Mouse (Mus musculus) heart, embryonic 12.5 days (tissue): ENCODE measurements around the gene Zbp1. TPM values are rescaled to one million over a fixed set of nuclear protein-coding genes. Genes with fewer than 3 reads are reported as not detected.

Source experiments
- ATAC-seq: fragments of 200-750 bp; cut with Nextera tagmentation; 2 replicates; pipeline ENCODE4 v1.8.0; 2017; ENCODE audit warnings: moderate TSS enrichment, moderate library complexity; ENCODE audit not compliant: insufficient number of reproducible peaks, low FRiP score
- H3K27ac ChIP-seq: fragments of 300-500 bp; sonication (generic); 2 replicates; pipeline ENCODE4 v1.5.1; 2016; ENCODE audit warnings: mild to moderate bottlenecking, moderate library complexity; ENCODE audit not compliant: poor library complexity, severe bottlenecking
- H3K27me3 ChIP-seq: fragments of 300-500 bp; sonication (generic); replicated peaks from 2 replicates; pipeline ENCODE4 v1.6.1; 2016; ENCODE audit warnings: mild to moderate bottlenecking, moderate library complexity
- H3K36me3 ChIP-seq: fragments of 300-500 bp; sonication (generic); 2 replicates; pipeline ENCODE4 v1.6.1; 2016; ENCODE audit warnings: mild to moderate bottlenecking, moderate library complexity
- H3K4me1 ChIP-seq: fragments of 300-500 bp; sonication (generic); replicated peaks from 2 replicates; pipeline ENCODE4 v1.6.1; 2016; ENCODE audit warnings: mild to moderate bottlenecking
- H3K4me2 ChIP-seq: fragments of 300-500 bp; sonication (generic); 2 replicates; pipeline ENCODE4 v1.6.1; 2016; ENCODE audit warnings: mild to moderate bottlenecking, moderate library complexity
- H3K4me3 ChIP-seq: fragments of 300-500 bp; sonication (generic); 2 replicates; pipeline ENCODE4 v1.5.1; 2016; ENCODE audit warnings: mild to moderate bottlenecking
- H3K9ac ChIP-seq: fragments of 300-500 bp; sonication (generic); 2 replicates; pipeline ENCODE4 v1.6.1; 2016; ENCODE audit warnings: mild to moderate bottlenecking, moderate library complexity
- H3K9me3 ChIP-seq: fragments of 300-500 bp; sonication (generic); replicated peaks from 2 replicates; pipeline ENCODE4 v1.6.1; 2016; ENCODE audit warnings: mild to moderate bottlenecking, moderate library complexity
- WGBS: fragments of 180-500 bp; shearing (Covaris S2); methylation state at CpG from one replicate; pipeline ENCODE4 v1.1.7; 2016; 5-methylcytosine and 5-hydroxymethylcytosine counted together
- polyA plus RNA-seq: library from polyadenylated mRNA; unstranded; fragments of >200 nt; fragmentation: Nextera tagmentation; extraction: Ambion mirVana; gene quantifications from 2 replicates; pipeline ENCODE4 v1.2.1, GENCODE M21; 2016

Zbp1 gene
- polyA plus RNA-seq, 1 experiment from 2014 or later = not detected

DNA sequence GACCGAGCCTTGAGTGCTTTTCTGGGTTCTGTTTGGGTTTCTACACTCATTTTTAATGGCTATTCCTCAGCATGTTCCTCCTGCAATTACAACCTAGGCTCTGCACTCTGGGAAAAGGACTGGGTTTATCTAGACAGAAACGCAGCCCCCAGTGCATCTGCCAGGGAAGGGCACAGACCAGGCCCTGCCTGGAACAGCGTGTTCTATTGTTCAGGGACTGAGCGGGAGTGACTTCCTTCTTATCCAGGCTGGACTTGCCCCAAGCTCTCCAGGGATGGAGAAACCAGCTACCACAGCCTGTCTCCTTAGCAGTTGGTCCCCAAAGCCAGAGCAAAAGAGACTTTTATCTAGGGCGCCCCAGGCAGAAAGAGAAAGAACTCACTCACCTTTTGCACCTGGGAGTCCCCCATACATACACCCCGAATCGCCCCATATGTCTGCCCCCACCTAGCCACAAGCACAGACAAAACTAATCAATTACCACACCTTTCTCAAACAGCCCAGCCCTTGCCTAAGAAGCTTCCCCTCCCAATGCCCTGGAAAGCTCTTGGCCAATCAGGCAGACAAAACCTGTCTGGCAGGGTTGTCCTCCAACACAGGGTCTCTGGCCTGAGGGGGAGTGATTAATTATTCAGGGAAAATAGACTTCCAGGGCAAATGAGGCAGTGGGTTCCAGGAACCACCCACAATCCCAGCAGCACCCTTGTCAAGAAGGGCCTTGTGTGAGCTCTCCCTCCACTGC, 37.3 kb upstream of the Zbp1 start:
- H3K4me2 ChIP-seq = no peak overlapping the region
- no peak overlapping the region for H3K9ac ChIP-seq
- H3K4me1 ChIP-seq = peaks cover 99% of the 10 kb centered on the region
- no peaks in the 10 kb centered on the region for H3K9me3 ChIP-seq
- no peak for ATAC-seq
- whole genome bisulfite sequencing = 62% methylated on average over 7 of the region's 7 CpGs
- H3K27me3 ChIP-seq = no peaks in the 10 kb centered on the region
- H3K27ac ChIP-seq = no peak overlapping the region
- no peaks in the 10 kb centered on the region for H3K36me3 ChIP-seq
- no peak overlapping the region for H3K4me3 ChIP-seq

DNA sequence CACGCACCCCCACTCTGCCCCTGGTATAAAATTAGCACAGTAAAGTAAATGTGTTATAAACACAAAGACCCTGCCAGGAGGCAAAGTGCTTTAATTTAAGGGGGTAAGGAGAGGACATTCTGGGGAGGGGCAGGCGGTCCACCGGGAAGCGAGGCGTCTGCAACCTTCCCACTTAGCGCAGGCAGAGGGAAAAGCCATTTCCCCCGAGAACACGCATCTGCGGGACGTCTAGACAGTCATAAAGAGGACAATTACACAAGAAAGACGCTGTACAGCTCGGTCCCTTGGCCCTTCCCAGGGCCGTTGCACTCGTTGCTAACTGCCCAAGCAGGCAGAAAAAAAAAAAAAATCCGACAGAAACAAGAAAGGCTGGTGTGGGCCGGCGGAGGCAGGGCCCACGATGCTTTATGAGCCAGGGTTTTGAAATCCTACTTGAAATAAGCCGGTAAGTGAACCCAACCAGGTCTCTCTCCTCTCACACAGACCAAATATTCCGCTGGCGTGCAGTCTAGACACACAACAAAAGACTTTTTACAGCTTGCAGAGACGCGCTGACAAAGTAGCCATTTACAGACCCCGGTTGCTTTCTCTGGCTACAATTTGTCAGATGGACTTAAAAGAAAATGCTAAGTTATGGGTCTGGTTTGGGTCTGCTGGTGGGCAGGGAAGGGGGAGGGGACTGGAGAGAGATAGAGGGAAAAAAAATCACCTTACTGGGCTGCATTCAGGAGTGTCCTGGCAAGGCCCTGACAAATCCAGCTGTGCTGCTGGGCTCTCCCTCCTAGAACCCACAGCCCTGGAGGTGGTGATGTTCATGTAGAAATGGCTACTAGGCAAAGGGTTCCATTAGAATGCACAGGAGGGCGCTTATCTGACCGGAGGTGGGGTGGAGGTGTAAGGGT, 35.3 kb upstream of the Zbp1 start:
- Histone ChIP-seq H3K4me1 (peaks cover 99% of the 10 kb centered on the region), H3K36me3 (no peaks in the 10 kb centered on the region), H3K9me3 (no peaks in the 10 kb centered on the region), H3K4me2 (peak overlapping the region; percentile 35), H3K27me3 (no peaks in the 10 kb centered on the region), H3K27ac (peak overlapping the region; percentile 36), H3K9ac (no peak overlapping the region; the same call in 1 of the 2 replicates), H3K4me3 (no peak overlapping the region)
- no peak for ATAC-seq
- WGBS = 39% methylated on average over 26 of the region's 26 CpGs

DNA sequence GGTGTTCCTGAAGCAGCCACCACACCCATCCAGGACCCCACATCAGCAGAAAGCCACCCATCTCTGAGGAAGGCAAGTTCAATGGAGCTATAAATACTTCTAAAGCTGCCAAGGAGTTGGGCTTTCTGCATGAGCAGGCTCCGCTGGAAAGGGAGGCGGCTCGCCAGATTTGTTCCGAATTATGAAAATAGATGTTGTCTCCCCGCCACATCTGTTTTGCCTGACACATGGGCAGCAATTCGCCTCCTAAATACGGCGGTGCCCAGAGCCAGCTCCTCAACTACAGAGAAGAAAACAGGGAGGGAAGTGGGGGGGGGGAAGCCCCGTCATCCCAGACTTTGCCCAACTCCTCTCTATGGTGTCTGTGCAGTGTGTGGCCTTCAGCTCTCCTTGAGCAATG, 33.0 kb upstream of the Zbp1 start:
- H3K27ac ChIP-seq = no peak overlapping the region
- peaks cover 96% of the 10 kb centered on the region for H3K4me1 ChIP-seq
- H3K9ac ChIP-seq = no peak overlapping the region
- 58% methylated on average over 9 of the region's 9 CpGs for WGBS
- no peak overlapping the region for H3K4me3 ChIP-seq
- no peak for ATAC-seq
- no peaks in the 10 kb centered on the region for H3K9me3 ChIP-seq
- H3K27me3 ChIP-seq = no peaks in the 10 kb centered on the region
- H3K4me2 ChIP-seq = no peak overlapping the region; the same call in 1 of the 2 replicates
- no peaks in the 10 kb centered on the region for H3K36me3 ChIP-seq

DNA sequence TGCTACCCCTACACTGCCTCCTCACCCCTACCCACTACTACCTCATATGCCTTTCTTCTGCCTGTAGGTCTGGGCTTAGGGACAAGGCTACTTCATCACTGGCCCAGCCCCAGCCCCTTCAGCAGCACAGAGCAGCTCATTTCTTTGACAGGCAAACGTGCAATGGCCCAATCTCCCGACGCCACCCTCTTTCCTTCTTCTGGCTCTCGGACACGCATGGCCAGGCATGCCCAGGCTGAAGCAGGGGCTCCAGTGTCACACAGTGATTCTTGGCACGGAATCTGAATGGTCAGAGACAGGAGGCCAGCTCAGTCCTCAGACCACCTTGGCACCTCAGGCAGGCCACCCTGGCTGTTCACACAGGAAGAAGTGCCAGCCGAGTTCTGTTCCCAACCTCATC, 32.4 kb upstream of the Zbp1 start:
- peak overlapping the region; percentile 78 for H3K27ac ChIP-seq
- no peaks in the 10 kb centered on the region for H3K9me3 ChIP-seq
- 57% methylated on average over 7 of the region's 7 CpGs for WGBS
- ATAC-seq = no peak; the same call in 1 of the 2 replicates
- H3K4me2 ChIP-seq = peak overlapping the region; percentile 35
- no peaks in the 10 kb centered on the region for H3K36me3 ChIP-seq
- H3K9ac ChIP-seq = no peak overlapping the region
- no peaks in the 10 kb centered on the region for H3K27me3 ChIP-seq
- H3K4me3 ChIP-seq = no peak overlapping the region
- peaks cover 96% of the 10 kb centered on the region for H3K4me1 ChIP-seq

DNA sequence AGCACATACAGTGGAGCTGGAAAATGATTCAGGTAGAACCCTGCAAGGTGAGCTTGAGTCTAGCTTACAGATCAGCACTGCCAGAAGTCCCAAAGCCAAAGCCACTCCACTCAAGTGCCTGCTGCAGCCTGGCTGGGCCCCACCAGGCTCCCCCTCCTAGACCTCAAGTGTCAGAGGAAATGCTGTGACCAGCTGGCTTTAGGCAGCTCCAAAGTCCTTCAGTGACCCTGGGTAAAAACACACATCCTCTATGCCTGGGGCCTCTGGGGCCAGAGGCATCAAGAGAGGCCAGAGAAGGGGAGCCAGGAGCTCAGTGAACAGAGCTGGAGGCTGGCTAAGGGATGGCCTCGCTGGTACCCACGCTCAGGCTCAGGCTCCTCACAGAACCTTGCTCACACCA, 31.7 kb upstream of the Zbp1 start:
- peak overlapping the region; percentile 78 for H3K27ac ChIP-seq
- H3K27me3 ChIP-seq = no peaks in the 10 kb centered on the region
- H3K4me3 ChIP-seq = no peak overlapping the region
- no peaks in the 10 kb centered on the region for H3K36me3 ChIP-seq
- 37% methylated on average over 2 of the region's 2 CpGs for WGBS
- ATAC-seq = peak; percentile 49; the same call in 1 of the 2 replicates
- H3K4me2 ChIP-seq = peak overlapping the region; percentile 35
- peak overlapping the region; percentile 22; the same call in 1 of the 2 replicates for H3K9ac ChIP-seq
- peaks cover 96% of the 10 kb centered on the region for H3K4me1 ChIP-seq
- H3K9me3 ChIP-seq = no peaks in the 10 kb centered on the region

DNA sequence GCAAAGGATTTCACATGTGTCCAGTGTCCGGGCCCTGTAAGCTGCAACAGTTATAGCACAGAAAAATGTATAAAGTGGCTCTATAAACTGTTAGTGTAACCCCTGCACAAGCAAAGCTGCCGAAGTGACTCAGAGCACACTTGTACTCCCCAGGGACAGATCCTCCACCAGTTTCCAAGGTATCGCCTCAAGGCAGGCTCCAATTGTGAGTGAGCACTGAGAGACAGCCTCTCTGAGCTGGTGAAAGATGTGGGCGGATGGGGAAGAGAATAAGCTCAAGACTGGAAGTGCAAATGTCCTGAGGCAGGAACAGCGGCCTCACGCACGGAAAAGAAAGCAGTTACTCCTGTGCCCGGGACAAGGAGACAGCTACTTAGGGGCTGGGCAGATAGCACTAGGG, 31.2 kb upstream of the Zbp1 start:
- Histone ChIP-seq H3K27me3 (no peaks in the 10 kb centered on the region), H3K4me3 (no peak overlapping the region), H3K27ac (peak overlapping the region; percentile 78), H3K36me3 (0 out of 2 replicates have a peak, but pooled peaks cover 2% of the 10 kb centered on the region), H3K4me2 (peak overlapping the region; percentile 35; the same call in 1 of the 2 replicates), H3K9ac (no peak overlapping the region), H3K9me3 (no peaks in the 10 kb centered on the region), H3K4me1 (peaks cover 91% of the 10 kb centered on the region)
- no peak for ATAC-seq
- 70% methylated on average over 8 of the region's 8 CpGs for whole genome bisulfite sequencing

DNA sequence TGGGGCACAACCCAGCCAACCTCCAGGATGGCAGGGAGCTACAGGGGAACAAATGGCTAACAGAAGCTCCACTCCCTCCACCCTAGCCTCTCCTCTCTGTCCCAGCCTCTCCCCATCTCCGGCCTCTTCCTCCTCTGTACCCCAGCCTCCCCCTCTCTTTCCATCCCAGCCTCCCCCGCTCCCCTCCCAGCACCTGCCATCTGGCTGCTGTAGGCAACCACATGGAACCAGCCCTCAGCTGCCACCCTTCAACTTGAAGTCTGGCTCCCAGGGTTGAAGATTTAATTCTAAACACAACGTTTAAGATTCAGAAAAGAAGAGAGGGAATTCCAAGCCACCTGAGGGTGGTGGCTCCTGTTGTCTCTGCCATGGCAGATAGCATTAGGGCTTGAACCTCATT, 30.7 kb upstream of the Zbp1 start:
- no peak for ATAC-seq
- Histone ChIP-seq H3K36me3 (0 out of 2 replicates have a peak, but pooled peaks cover 2% of the 10 kb centered on the region), H3K9ac (no peak overlapping the region), H3K4me3 (no peak overlapping the region), H3K4me2 (no peak overlapping the region), H3K27me3 (no peaks in the 10 kb centered on the region), H3K9me3 (no peaks in the 10 kb centered on the region), H3K27ac (no peak overlapping the region), H3K4me1 (peaks cover 86% of the 10 kb centered on the region)
- WGBS = 68% methylated on average over 3 of the region's 3 CpGs

DNA sequence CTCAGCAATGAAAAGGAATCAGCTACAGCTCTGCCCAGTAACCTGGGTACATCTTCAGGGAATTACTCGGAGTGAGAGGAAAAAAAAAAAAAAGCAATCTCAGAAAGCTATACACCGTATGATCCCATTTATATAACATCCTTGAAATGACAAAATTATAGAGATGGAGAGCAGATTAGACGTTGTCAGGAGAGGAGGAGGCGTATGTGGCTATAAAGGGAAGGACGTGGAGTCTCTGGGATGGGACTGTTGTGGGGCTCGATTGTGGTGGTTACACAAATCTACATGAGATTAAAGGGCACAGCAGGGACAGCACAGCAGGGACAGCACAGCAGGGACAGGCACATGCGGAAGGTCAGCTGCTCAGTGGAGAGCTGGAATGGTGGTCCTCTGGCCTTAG, 30.1 kb upstream of the Zbp1 start:
- H3K9me3 ChIP-seq = no peaks in the 10 kb centered on the region
- H3K4me3 ChIP-seq = no peak overlapping the region
- WGBS = 69% methylated on average over 7 of the region's 7 CpGs
- no peak overlapping the region for H3K9ac ChIP-seq
- no peaks in the 10 kb centered on the region for H3K27me3 ChIP-seq
- H3K27ac ChIP-seq = no peak overlapping the region
- H3K4me1 ChIP-seq = peaks cover 84% of the 10 kb centered on the region
- H3K4me2 ChIP-seq = no peak overlapping the region
- no peak for ATAC-seq
- 0 out of 2 replicates have a peak, but pooled peaks cover 2% of the 10 kb centered on the region for H3K36me3 ChIP-seq

DNA sequence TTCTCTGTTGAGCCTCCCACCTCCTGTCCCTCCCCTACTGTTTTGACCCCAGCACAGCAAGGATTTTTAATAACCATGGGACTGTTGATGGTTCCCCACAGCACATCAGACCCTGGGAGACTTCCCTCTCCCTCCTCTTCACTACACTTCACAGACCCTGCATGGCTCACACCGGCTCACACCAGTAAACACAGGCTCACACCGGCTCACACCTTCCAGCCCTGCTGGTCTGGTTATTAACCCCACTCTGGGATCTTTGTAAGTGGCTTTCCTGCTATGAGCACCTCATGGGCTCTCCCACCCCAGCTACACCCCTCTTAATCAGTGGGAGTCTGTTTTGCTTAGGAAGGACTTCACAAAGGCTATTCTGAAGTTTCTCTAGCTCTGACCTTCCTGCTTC, 29.2 kb upstream of the Zbp1 start:
- Histone ChIP-seq H3K9me3 (no peaks in the 10 kb centered on the region), H3K4me1 (peaks cover 84% of the 10 kb centered on the region), H3K27me3 (no peaks in the 10 kb centered on the region), H3K4me3 (no peak overlapping the region), H3K27ac (no peak overlapping the region), H3K36me3 (0 out of 2 replicates have a peak, but pooled peaks cover 2% of the 10 kb centered on the region), H3K4me2 (no peak overlapping the region), H3K9ac (peak overlapping the region; percentile 27; the same call in 1 of the 2 replicates)
- 26% methylated on average over 2 of the region's 2 CpGs for WGBS
- no peak for ATAC-seq

DNA sequence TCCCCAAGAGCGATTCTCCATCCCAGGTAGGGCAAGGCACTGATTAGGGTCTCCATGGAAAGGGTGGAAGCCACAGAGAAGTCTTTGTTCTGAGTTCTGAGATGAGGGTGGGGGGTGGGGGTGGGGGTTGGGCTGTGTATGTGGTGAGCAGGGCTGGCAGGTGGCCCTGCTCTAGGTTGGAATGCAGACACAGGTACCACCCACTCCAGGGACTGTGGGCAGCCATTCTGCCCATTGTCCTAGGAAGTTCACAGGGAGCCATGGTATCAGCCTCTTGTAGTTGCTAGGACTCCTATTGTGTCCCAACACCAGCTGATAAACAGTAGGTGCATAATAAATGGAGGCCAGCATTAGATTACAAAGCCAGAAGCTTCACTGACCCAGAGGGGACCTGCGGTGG, 28.5 kb upstream of the Zbp1 start:
- Histone ChIP-seq H3K9me3 (no peaks in the 10 kb centered on the region), H3K27me3 (no peaks in the 10 kb centered on the region), H3K36me3 (0 out of 2 replicates have a peak, but pooled peaks cover 2% of the 10 kb centered on the region), H3K4me3 (no peak overlapping the region), H3K27ac (no peak overlapping the region), H3K4me2 (no peak overlapping the region), H3K4me1 (peaks cover 82% of the 10 kb centered on the region), H3K9ac (no peak overlapping the region)
- ATAC-seq = no peak
- 19% methylated on average over 2 of the region's 2 CpGs for WGBS

DNA sequence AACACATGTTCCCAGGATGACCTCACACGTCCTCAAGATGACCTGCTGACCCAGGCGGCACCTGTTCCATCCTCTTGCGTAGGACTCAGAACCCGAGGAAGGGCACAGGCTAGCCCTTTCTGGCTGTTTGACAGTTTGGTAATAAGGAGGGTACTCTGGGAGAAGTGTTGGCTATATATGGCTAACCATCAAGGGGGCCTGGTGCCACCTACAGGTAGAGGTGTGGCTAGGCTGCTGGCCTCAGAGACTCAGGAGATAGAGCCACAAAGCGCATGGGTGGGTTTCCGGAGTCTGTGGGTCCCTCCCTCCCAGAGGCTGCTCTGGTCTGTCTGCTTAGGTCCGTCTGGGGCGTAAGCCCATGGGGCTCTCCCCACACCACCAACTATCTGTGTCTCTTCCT, 28.0 kb upstream of the Zbp1 start:
- H3K27ac ChIP-seq = no peak overlapping the region
- WGBS = 53% methylated on average over 8 of the region's 8 CpGs

More for the DNA sequence above, 28.0 kb upstream of the Zbp1 start:
- H3K4me3 ChIP-seq = no peak overlapping the region
- no peak overlapping the region for H3K4me2 ChIP-seq
- H3K36me3 ChIP-seq = 0 out of 2 replicates have a peak, but pooled peaks cover 2% of the 10 kb centered on the region
- H3K4me1 ChIP-seq = peaks cover 77% of the 10 kb centered on the region
- H3K9me3 ChIP-seq = no peaks in the 10 kb centered on the region
- H3K9ac ChIP-seq = no peak overlapping the region
- no peaks in the 10 kb centered on the region for H3K27me3 ChIP-seq
- ATAC-seq = no peak
